Mouse (Mus musculus) neural tube, embryonic 14.5 days (tissue): ENCODE results near the gene Evx2. TPM values are rescaled to one million over a fixed set of nuclear protein-coding genes. Genes with fewer than 3 reads are reported as not detected.

ENCODE experiments used
- microRNA-seq: library from miRNA; unstranded; fragments of <30 nt; microRNA quantifications from one replicate; pipeline ENCODE4, GENCODE M21; 2016
- polyA plus RNA-seq: library from polyadenylated mRNA; unstranded; fragments of >200 nt; fragmentation: Nextera tagmentation; extraction: Ambion mirVana; gene quantifications from 2 replicates; pipeline ENCODE4 v1.2.1, GENCODE M21; 2014

Gene Evx2
- polyA plus RNA-seq, 1 experiment from 2014 or later = 0.55 TPM

Small RNAs within 50 kb of the gene (microRNA-seq; reads per million reads assigned to microRNA genes)
- gene Gm44463 = not detected

Other genes with a start within 250 kb of the Evx2 start
- 56.4 and 57.6 TPM in 2 replicates for gene Lnpk, start 80.1 kb downstream of the Evx2 start, polyA plus RNA-seq
- gene Hoxd13, start 8.8 kb upstream of the Evx2 start, polyA plus RNA-seq = not detected in 2 replicates
- gene Hoxd12, start 15.5 kb upstream of the Evx2 start, polyA plus RNA-seq = not detected in 2 replicates
- 0.09 TPM in 1 of 2 replicates, not detected in the other for gene Hoxd11, start 20.0 kb upstream of the Evx2 start, polyA plus RNA-seq
- 55.4 and 90.2 TPM in 2 replicates for gene Hoxd10, start 32.4 kb upstream of the Evx2 start, polyA plus RNA-seq
- gene Hoxd9, start 38.2 kb upstream of the Evx2 start, polyA plus RNA-seq = 20.9 and 37.4 TPM in 2 replicates
- 19.9 and 23.6 TPM in 2 replicates for gene Hoxd8, start 45.1 kb upstream of the Evx2 start, polyA plus RNA-seq
- gene Hoxd3, start 52.4 kb upstream of the Evx2 start, polyA plus RNA-seq = 13.5 and 13.9 TPM in 2 replicates
- gene Hoxd4, start 52.4 kb upstream of the Evx2 start, polyA plus RNA-seq = 4.7 and 5.5 TPM in 2 replicates
- 1.4 and 2.5 TPM in 2 replicates for gene Gm28230, start 67.2 kb upstream of the Evx2 start, polyA plus RNA-seq
- gene Hoxd1, start 103.4 kb upstream of the Evx2 start, polyA plus RNA-seq = 0.32 and 4.6 TPM in 2 replicates
- gene Mtx2, start 166.2 kb upstream of the Evx2 start, polyA plus RNA-seq = 163 and 177 TPM in 2 replicates